Mouse (Mus musculus): ENCODE data around the gene B3gnt4.
"Not testable (repeated sequence)": the region's sequence is repeated elsewhere in the genome, so short reads cannot be mapped to it uniquely, and the experiment has no call there.

Gene B3gnt4

GRCm38 (mm10) chr5:123510160-123510559, at the start of gene B3gnt4:
Gene B3gnt4 (plus strand): TSS chr5:123510460.
- no peak for DNase-seq (ENCODE audit: extremely low read depth, insufficient read length, low spot score)

- DNase-seq (ENCODE audit: extremely low read depth, insufficient read length, low spot score): no peak
Measured at GRCm38 (mm10) chr5:123461420-123461819, 48.8 kb upstream of the B3gnt4 start.

GRCm38 (mm10) chr5:123464638-123465037, 45.6 kb upstream of the B3gnt4 start:
- DNase-seq (ENCODE audit: extremely low read depth, insufficient read length, low spot score): no peak

- DNase-seq (ENCODE audit: extremely low read depth, insufficient read length, low spot score): no peak
Measured at GRCm38 (mm10) chr5:123470784-123471400, 39.4 kb upstream of the B3gnt4 start.

GRCm38 (mm10) chr5:123473817-123474216, 36.4 kb upstream of the B3gnt4 start:
- no peak for DNase-seq (ENCODE audit: extremely low read depth, insufficient read length, low spot score)

GRCm38 (mm10) chr5:123487659-123488395, 22.4 kb upstream of the B3gnt4 start:
- DNase-seq (ENCODE audit: extremely low read depth, insufficient read length, low spot score): no peak

- DNase-seq (ENCODE audit: extremely low read depth, insufficient read length, low spot score): no peak
Measured at GRCm38 (mm10) chr5:123489112-123489785, 21.0 kb upstream of the B3gnt4 start, which contains the start of the genes Lrrc43 and Il31. Gene Lrrc43 (plus strand): TSS chr5:123489305. Gene Il31 (minus strand): TSS chr5:123489489.

GRCm38 (mm10) chr5:123489935-123490334, 20.3 kb upstream of the B3gnt4 start:
- DNase-seq (ENCODE audit: extremely low read depth, insufficient read length, low spot score): no peak

GRCm38 (mm10) chr5:123499717-123500116, 10.5 kb upstream of the B3gnt4 start:
- no peak for DNase-seq (ENCODE audit: extremely low read depth, insufficient read length, low spot score)

- no peak for DNase-seq (ENCODE audit: extremely low read depth, insufficient read length, low spot score)
Measured at GRCm38 (mm10) chr5:123501973-123502372, 8.3 kb upstream of the B3gnt4 start.

- DNase-seq (ENCODE audit: extremely low read depth, insufficient read length, low spot score): no peak
Measured at GRCm38 (mm10) chr5:123507936-123508723, 2.1 kb upstream of the B3gnt4 start.

GRCm38 (mm10) chr5:123508921-123509320, 1.3 kb upstream of the B3gnt4 start:
- no peak for DNase-seq (ENCODE audit: extremely low read depth, insufficient read length, low spot score)

GRCm38 (mm10) chr5:123511426-123511825, 1.2 kb downstream of the B3gnt4 start:
- not testable (repeated sequence) for DNase-seq (ENCODE audit: extremely low read depth, insufficient read length, low spot score)

- no peak for DNase-seq (ENCODE audit: extremely low read depth, insufficient read length, low spot score)
Measured at GRCm38 (mm10) chr5:123512102-123512501, 1.8 kb downstream of the B3gnt4 start.

GRCm38 (mm10) chr5:123514871-123515270, 4.6 kb downstream of the B3gnt4 start:
- no peak for DNase-seq (ENCODE audit: extremely low read depth, insufficient read length, low spot score)

GRCm38 (mm10) chr5:123520666-123521065, 10.4 kb downstream of the B3gnt4 start:
- no peak for DNase-seq (ENCODE audit: extremely low read depth, insufficient read length, low spot score)

- no peak for DNase-seq (ENCODE audit: extremely low read depth, insufficient read length, low spot score)
Measured at GRCm38 (mm10) chr5:123521621-123522020, 11.4 kb downstream of the B3gnt4 start.

GRCm38 (mm10) chr5:123522166-123522565, 11.9 kb downstream of the B3gnt4 start:
- DNase-seq (ENCODE audit: extremely low read depth, insufficient read length, low spot score): no peak

- peak; percentile 97 for DNase-seq (ENCODE audit: extremely low read depth, insufficient read length, low spot score)
Measured at GRCm38 (mm10) chr5:123523692-123524392, 13.6 kb downstream of the B3gnt4 start, which contains the start of gene Diablo. Gene Diablo (minus strand): TSS chr5:123524176.

GRCm38 (mm10) chr5:123524393-123524750, 14.1 kb downstream of the B3gnt4 start:
- DNase-seq (ENCODE audit: extremely low read depth, insufficient read length, low spot score): no peak

Measured in 3134 (cell line).